9 mouse cellular contexts compared by ENCODE assay signal in the genomic region with DNA sequence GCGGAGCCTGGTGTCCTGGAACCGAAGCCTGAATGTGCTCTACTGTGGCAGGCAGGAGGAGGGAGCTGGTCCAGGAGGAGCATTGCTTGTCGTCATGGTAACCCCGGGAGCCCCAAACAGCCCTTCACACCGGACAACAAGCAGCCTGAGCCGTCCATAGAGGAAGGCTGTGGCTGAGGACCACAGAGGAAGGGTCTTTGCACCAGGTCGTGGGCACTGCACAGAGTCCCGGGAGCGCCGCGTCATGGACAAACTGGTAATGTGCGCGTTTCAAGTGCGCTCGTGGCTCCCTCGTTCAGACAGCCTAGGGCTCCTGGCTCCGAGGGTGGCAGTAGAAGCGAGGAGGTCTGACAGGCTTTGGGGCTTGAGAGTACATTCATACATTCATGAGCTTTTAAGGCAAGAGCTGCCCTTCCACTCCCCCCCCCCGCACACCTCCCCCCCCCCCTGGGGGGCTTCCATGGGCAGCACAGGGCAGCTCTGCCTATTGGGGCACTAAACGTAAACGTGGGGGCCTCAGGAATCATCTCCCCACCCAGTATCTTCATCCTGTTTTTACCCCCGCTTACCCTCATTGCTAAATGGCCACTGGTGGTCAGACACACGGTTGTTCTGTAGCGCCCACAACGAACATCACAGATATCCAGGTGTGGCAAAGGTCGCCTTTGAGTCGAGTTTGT. TPM values are rescaled to one million over a fixed set of nuclear protein-coding genes. Genes with fewer than 3 reads are reported as not detected.
DNase-seq lines count a peak whose midpoint lies in the region; ATAC-seq lines count a peak whose summit lies in the region.
"Had no signal": no experiment of that assay in that cellular context is flagged by ENCODE, and none has a peak within 500 bp of the region (broad histone marks: within the 10 kb centered on the region; RNA-seq: fewer than 3 reads in every experiment).

No protein-coding gene starts in this region.

- H3K4me1 ChIP-seq in forebrain, embryonic 10.5 days = peaks cover 32% of the 10 kb centered on the region
- H3K4me1 ChIP-seq in hindbrain, embryonic 12.5 days = peaks cover 11% of the 10 kb centered on the region
- H3K4me1 ChIP-seq in midbrain, embryonic 10.5 days = peaks cover 35% of the 10 kb centered on the region

- 3% methylated on average over 27 of the region's 27 CpGs for WGBS in forebrain, embryonic 10.5 days
- WGBS in hindbrain, embryonic 12.5 days = 5% methylated on average over 27 of the region's 27 CpGs
- 5% methylated on average over 27 of the region's 27 CpGs for WGBS in midbrain, embryonic 10.5 days

- H3K9ac ChIP-seq in hindbrain, embryonic 12.5 days = peak overlapping the region; percentile 49

- H3K4me3 ChIP-seq in forebrain, embryonic 10.5 days = peak overlapping the region; percentile 45
- H3K4me3 ChIP-seq in hindbrain, embryonic 12.5 days = peak overlapping the region; percentile 30
- H3K4me3 ChIP-seq in midbrain, embryonic 10.5 days = peak overlapping the region; percentile 45

- 0 out of 2 replicates have a peak overlapping the region, but pooled peaks have one; percentile 2 for H3K27ac ChIP-seq in forebrain, embryonic 10.5 days
- no peak overlapping the region for H3K27ac ChIP-seq in hindbrain, embryonic 12.5 days
- H3K27ac ChIP-seq in midbrain, embryonic 10.5 days (replicated peaks) = 0 out of 2 replicates have a peak overlapping the region, but pooled peaks have one; percentile 43

- DNase-seq in 3134 (ENCODE audit: extremely low read depth, insufficient read length, low spot score) (peak; percentile 13), MN1 (ENCODE audit: low spot score) (no peak)
- DNase-seq in adrenal gland, postnatal 36 days = peak; percentile 23 to 29
- DNase-seq in forebrain, embryonic 10.5 days (ENCODE audit: extremely low spot score, low spot score) = peak; percentile 81
- DNase-seq in left cerebral cortex, adult 18-20 months (ENCODE audit: low spot score in 2 of 2) = peak; percentile 42 to 55
- DNase-seq in midbrain, embryonic 10.5 days (ENCODE audit: low spot score) = peak; percentile 83
- peak; percentile 18 for DNase-seq in telencephalon, adult 2 months (ENCODE audit: low read depth, low spot score)

- H3K27me3 ChIP-seq in forebrain, embryonic 10.5 days (ENCODE audit: poor library complexity, severe bottlenecking) = peaks cover 44% of the 10 kb centered on the region
- H3K27me3 ChIP-seq in hindbrain, embryonic 12.5 days = 0 out of 2 replicates have a peak, but pooled peaks cover 7% of the 10 kb centered on the region
- peaks cover 41% of the 10 kb centered on the region for H3K27me3 ChIP-seq in midbrain, embryonic 10.5 days (ENCODE audit: low read depth, poor library complexity, severe bottlenecking)

- no peaks in the 10 kb centered on the region for H3K9me3 ChIP-seq in forebrain, embryonic 10.5 days
- H3K9me3 ChIP-seq in hindbrain, embryonic 12.5 days (replicated peaks) = no peaks in the 10 kb centered on the region
- no peaks in the 10 kb centered on the region for H3K9me3 ChIP-seq in midbrain, embryonic 10.5 days (replicated peaks)

- H3K4me2 ChIP-seq in hindbrain, embryonic 12.5 days (replicated peaks) = peak overlapping the region; percentile 61

- ATAC-seq in hindbrain, embryonic 12.5 days (ENCODE audit: low FRiP score) = peak; percentile 90

- no peaks in the 10 kb centered on the region for H3K36me3 ChIP-seq in forebrain, embryonic 10.5 days (replicated peaks)
- no peaks in the 10 kb centered on the region for H3K36me3 ChIP-seq in hindbrain, embryonic 12.5 days
- H3K36me3 ChIP-seq in midbrain, embryonic 10.5 days = no peaks in the 10 kb centered on the region

RNA-seq across cellular contexts. Expression of gene Dnah5, which starts 48.6 kb away (rescaled TPM):
- under 1 TPM; 0.03 to 0.10 TPM for total RNA-seq in adrenal gland, postnatal 36 days (2021)
- 0.02 and 0.04 TPM in 2 replicates for polyA plus RNA-seq in forebrain, embryonic 10.5 days (2016; fragmentation: Nextera tagmentation; extraction: Ambion mirVana)
- 0.13 and 0.17 TPM in 2 replicates for polyA plus RNA-seq in hindbrain, embryonic 12.5 days (2016; fragmentation: Nextera tagmentation; extraction: Ambion mirVana)
- 1 to 10 TPM; 2.6 to 3.0 TPM for total RNA-seq in left cerebral cortex, adult 18-20 months (2021)
- 0.07 and 0.19 TPM in 2 replicates for polyA plus RNA-seq in midbrain, embryonic 10.5 days (2016; fragmentation: Nextera tagmentation; extraction: Ambion mirVana)
- total RNA-seq: neutrophil, adult 5-6 weeks had no signal
